Mouse (Mus musculus) neural tube, embryonic 11.5 days (tissue): ENCODE data around the gene Duox2. TPM values are rescaled to one million over a fixed set of nuclear protein-coding genes. Genes with fewer than 3 reads are reported as not detected.
A peak's percentile ranks its signal among the peaks of the same experiment; 100 is the strongest.

Source experiments
- ATAC-seq: fragments of 200-750 bp; cut with Nextera tagmentation; 2 replicates; pipeline ENCODE4 v1.8.0; 2017; ENCODE audit warnings: moderate number of reproducible peaks, mild to moderate bottlenecking, moderate TSS enrichment, moderate library complexity; ENCODE audit not compliant: insufficient read depth, low FRiP score, low TSS enrichment
- DNase-seq: peaks from one replicate; pipeline ENCODE4 v3.0.0-alpha.2; 2015; ENCODE audit warnings: low spot score
- H3K27ac ChIP-seq: fragments of 300-500 bp; sonication (generic); 2 replicates; pipeline ENCODE4 v1.5.1; 2014; ENCODE audit warnings: low read depth, mild to moderate bottlenecking, low read length
- H3K27me3 ChIP-seq: fragments of 300-500 bp; sonication (generic); 2 replicates; pipeline ENCODE4 v1.6.1; 2014; ENCODE audit warnings: mild to moderate bottlenecking, low read length, mixed read lengths; ENCODE audit not compliant: control insufficient read depth, insufficient read depth
- H3K36me3 ChIP-seq: fragments of 300-500 bp; sonication (generic); 2 replicates; pipeline ENCODE4 v1.6.1; 2014; ENCODE audit warnings: mild to moderate bottlenecking, low read length, moderate library complexity, mixed read lengths; ENCODE audit not compliant: control insufficient read depth, insufficient read depth
- H3K4me1 ChIP-seq: fragments of 300-500 bp; sonication (generic); 2 replicates; pipeline ENCODE4 v1.6.1; 2014; ENCODE audit warnings: low read length, mixed read lengths; ENCODE audit not compliant: control insufficient read depth, insufficient read depth
- H3K4me2 ChIP-seq: fragments of 300-500 bp; sonication (generic); 2 replicates; pipeline ENCODE4 v1.6.1; 2014; ENCODE audit warnings: low read depth, mild to moderate bottlenecking, moderate library complexity
- H3K4me3 ChIP-seq: fragments of 300-500 bp; sonication (generic); 2 replicates; pipeline ENCODE4 v1.5.1; 2014; ENCODE audit warnings: low read depth, low read length
- H3K9ac ChIP-seq: fragments of 300-500 bp; sonication (generic); 2 replicates; pipeline ENCODE4 v1.6.1; 2014; ENCODE audit warnings: mild to moderate bottlenecking, low read length
- H3K9me3 ChIP-seq: fragments of 300-500 bp; sonication (generic); 2 replicates; pipeline ENCODE4 v1.6.1; 2016; ENCODE audit warnings: low read length; ENCODE audit not compliant: control insufficient read depth
- WGBS: fragments of 180-500 bp; shearing (Covaris S2); extraction: QIAGEN DNeasy Blood & Tissue Kit; methylation state at CpG from one replicate; pipeline ENCODE4 v1.1.7; 2014; 5-methylcytosine and 5-hydroxymethylcytosine counted together
- polyA plus RNA-seq: library from polyadenylated mRNA; unstranded; fragments of >200 nt; fragmentation: Nextera tagmentation; extraction: Ambion mirVana; gene quantifications from 2 replicates; pipeline ENCODE4 v1.2.1, GENCODE M21; 2014

Gene Duox2
- polyA plus RNA-seq, 1 experiment from 2014 or later = 0.04 TPM

GRCm38 (mm10) chr2:122325361-122325760 lies 27.1 kb upstream of the Duox2 start:
- no peak overlapping the region for H3K9ac ChIP-seq

GRCm38 (mm10) chr2:122324586-122324985 lies 26.3 kb upstream of the Duox2 start:
- Histone ChIP-seq H3K9ac (no peak overlapping the region), H3K27ac (no peak overlapping the region), H3K4me2 (no peak overlapping the region), H3K9me3 (no peaks in the 10 kb centered on the region), H3K27me3 (no peaks in the 10 kb centered on the region), H3K4me3 (no peak overlapping the region), H3K36me3 (no peaks in the 10 kb centered on the region), H3K4me1 (no peaks in the 10 kb centered on the region)
- DNase-seq (no peak), ATAC-seq (no peak)
- WGBS = 78% methylated on average over 3 of the region's 3 CpGs

More at GRCm38 (mm10) chr2:122325361-122325760, 27.1 kb upstream of the Duox2 start:
- no peak for DNase-seq
- Histone ChIP-seq H3K27ac (no peak overlapping the region), H3K9me3 (no peaks in the 10 kb centered on the region), H3K4me1 (no peaks in the 10 kb centered on the region), H3K27me3 (no peaks in the 10 kb centered on the region), H3K36me3 (no peaks in the 10 kb centered on the region), H3K4me2 (no peak overlapping the region), H3K4me3 (no peak overlapping the region)
- WGBS = 84% methylated on average over 2 of the region's 2 CpGs
- no peak for ATAC-seq

- Histone ChIP-seq H3K9me3 (no peaks in the 10 kb centered on the region), H3K9ac (no peak overlapping the region), H3K27ac (no peak overlapping the region), H3K4me1 (no peaks in the 10 kb centered on the region), H3K36me3 (no peaks in the 10 kb centered on the region), H3K4me3 (no peak overlapping the region), H3K4me2 (no peak overlapping the region), H3K27me3 (no peaks in the 10 kb centered on the region)
- no peak for ATAC-seq
- WGBS = 57% methylated on average over 3 of the region's 3 CpGs
- no peak for DNase-seq
Measured at GRCm38 (mm10) chr2:122323960-122324359, 25.7 kb upstream of the Duox2 start.

GRCm38 (mm10) chr2:122317384-122317783 lies 19.1 kb upstream of the Duox2 start:
- DNase-seq (no peak), ATAC-seq (no peak)
- Histone ChIP-seq H3K36me3 (no peaks in the 10 kb centered on the region), H3K4me3 (no peak overlapping the region), H3K9ac (no peak overlapping the region), H3K9me3 (no peaks in the 10 kb centered on the region), H3K4me2 (no peak overlapping the region), H3K27me3 (peaks cover 20% of the 10 kb centered on the region), H3K27ac (no peak overlapping the region), H3K4me1 (no peaks in the 10 kb centered on the region)
- 64% methylated on average over 4 of the region's 4 CpGs for WGBS

GRCm38 (mm10) chr2:122315372-122315771 lies 17.1 kb upstream of the Duox2 start, which contains the start of gene Duox1:
TSS of gene Duox1 (plus strand) at chr2:122315672.
- Histone ChIP-seq H3K9ac (no peak within 1 kb of the TSS), H3K27ac (no peak within 1 kb of the TSS), H3K4me1 (no peaks in the 10 kb centered on the region), H3K4me3 (no peak within 1 kb of the TSS), H3K9me3 (no peaks in the 10 kb centered on the region), H3K4me2 (no peak within 1 kb of the TSS), H3K27me3 (peaks cover 22% of the 10 kb centered on the region), H3K36me3 (no peaks in the 10 kb centered on the region)
- no peak for ATAC-seq
- WGBS = 82% methylated on average over 7 of the region's 7 CpGs
- DNase-seq = no peak

GRCm38 (mm10) chr2:122313536-122313935 lies 15.3 kb upstream of the Duox2 start, which contains the start of gene Duoxa1:
TSS of gene Duoxa1 (minus strand) at chr2:122313730.
- DNase-seq (no peak), ATAC-seq (no peak)
- Histone ChIP-seq H3K27ac (no peak within 1 kb of the TSS), H3K27me3 (peaks cover 22% of the 10 kb centered on the region), H3K36me3 (no peaks in the 10 kb centered on the region), H3K4me1 (no peaks in the 10 kb centered on the region), H3K9me3 (no peaks in the 10 kb centered on the region), H3K4me2 (peak within 1 kb of the TSS; percentile 9; the same call in 1 of the 2 replicates), H3K9ac (no peak within 1 kb of the TSS), H3K4me3 (peak within 1 kb of the TSS; percentile 6)
- 4% methylated on average over 24 of the region's 24 CpGs for WGBS

- Histone ChIP-seq H3K9ac (no peak overlapping the region), H3K4me2 (peak overlapping the region; percentile 9; the same call in 1 of the 2 replicates), H3K9me3 (no peaks in the 10 kb centered on the region), H3K4me1 (no peaks in the 10 kb centered on the region), H3K27me3 (peaks cover 22% of the 10 kb centered on the region), H3K36me3 (no peaks in the 10 kb centered on the region), H3K4me3 (peak overlapping the region; percentile 6), H3K27ac (no peak overlapping the region)
- ATAC-seq (peak; percentile 60; the same call in 1 of the 2 replicates), DNase-seq (peak; percentile 73)
- WGBS = 3% methylated on average over 27 of the region's 27 CpGs
Measured at GRCm38 (mm10) chr2:122312722-122313417, 14.6 kb upstream of the Duox2 start.

- no peaks in the 10 kb centered on the region for H3K36me3 ChIP-seq
- DNase-seq = no peak
- WGBS = 60% methylated on average over 2 of the region's 2 CpGs
- H3K27ac ChIP-seq = no peak overlapping the region
- no peak overlapping the region for H3K4me2 ChIP-seq
- H3K9ac ChIP-seq = no peak overlapping the region
- no peaks in the 10 kb centered on the region for H3K4me1 ChIP-seq
- no peaks in the 10 kb centered on the region for H3K9me3 ChIP-seq
- no peak overlapping the region for H3K4me3 ChIP-seq
- peaks cover 22% of the 10 kb centered on the region for H3K27me3 ChIP-seq
- ATAC-seq = no peak
Measured at GRCm38 (mm10) chr2:122311561-122311960, 13.3 kb upstream of the Duox2 start.

GRCm38 (mm10) chr2:122309647-122310046 lies 11.4 kb upstream of the Duox2 start:
- Histone ChIP-seq H3K9me3 (no peaks in the 10 kb centered on the region), H3K9ac (no peak overlapping the region), H3K36me3 (no peaks in the 10 kb centered on the region), H3K4me2 (no peak overlapping the region), H3K4me1 (no peaks in the 10 kb centered on the region), H3K4me3 (no peak overlapping the region), H3K27ac (no peak overlapping the region), H3K27me3 (peaks cover 22% of the 10 kb centered on the region)
- ATAC-seq (no peak), DNase-seq (no peak)
- WGBS = 54% methylated on average over 3 of the region's 3 CpGs
